ENCODE assay signal across 14 mouse cellular contexts in genomic region chr12:108035412-108036078, GRCm38 (mm10). TPM values are rescaled to one million over a fixed set of nuclear protein-coding genes. Genes with fewer than 3 reads are reported as not detected.
DNase-seq lines count a peak whose midpoint lies in the region; ATAC-seq and TF ChIP-seq lines count a peak whose summit lies in the region.
"Had no signal": no experiment of that assay in that cellular context is flagged by ENCODE, and none has a peak within 500 bp of the region (broad histone marks: within the 10 kb centered on the region; RNA-seq: fewer than 3 reads in every experiment).

No protein-coding gene starts in this region.

- intact Hi-C loops in left cerebral cortex, postnatal 25 days (cut with DNase I): no loop called here

- H3K36me3 ChIP-seq in kidney, postnatal 0 days (ENCODE audit: insufficient read depth, low read length): no peaks in the 10 kb centered on the region
- H3K36me3 ChIP-seq in stomach, embryonic 14.5 days (ENCODE audit: control insufficient read depth, insufficient read depth, low read length): no peaks in the 10 kb centered on the region

- no peak overlapping the region for H3K9ac ChIP-seq in kidney, postnatal 0 days (ENCODE audit: low read depth, low read length)
- H3K9ac ChIP-seq in stomach, embryonic 14.5 days (replicated peaks; ENCODE audit: low read depth, low read length): no peak overlapping the region
- H3K9ac ChIP-seq: liver, embryonic 14.5 days had no signal

- WGBS in kidney, postnatal 0 days: 49% methylated on average over 13 of the region's 13 CpGs
- WGBS in stomach, embryonic 14.5 days: 54% methylated on average over 13 of the region's 13 CpGs

- DNase-seq in lung, postnatal 36 days: peak; percentile 10
- no peak for DNase-seq in lung, postnatal 14 days
- peak; percentile 4 for DNase-seq in kidney, postnatal 0 days (ENCODE audit: low spot score)
- DNase-seq in left cerebral cortex, postnatal 25 days (ENCODE audit: low spot score in 2 of 2): no peak
- no peak for DNase-seq in cerebellum, adult 8-10 months
- DNase-seq: B cell, adult 2 months; heart, postnatal 36 days; midbrain, embryonic 14.5 days; right cerebral cortex, postnatal 25 days; thymus, postnatal 36 days had no signal

- no peak overlapping the region for H3K4me2 ChIP-seq in kidney, postnatal 0 days (ENCODE audit: low read length)
- no peak overlapping the region for H3K4me2 ChIP-seq in stomach, embryonic 14.5 days (replicated peaks; ENCODE audit: low read depth, low read length)
- H3K4me2 ChIP-seq: heart, embryonic 11.5 days had no signal

- H3K4me1 ChIP-seq in kidney, postnatal 0 days (replicated peaks; ENCODE audit: insufficient read depth, low read length): no peaks in the 10 kb centered on the region
- no peaks in the 10 kb centered on the region for H3K4me1 ChIP-seq in stomach, embryonic 14.5 days (ENCODE audit: control insufficient read depth, insufficient read depth, low read length)

- ATAC-seq in kidney, postnatal 0 days (replicated peaks; ENCODE audit: low FRiP score, low read depth): peak; percentile 69
- no peak for ATAC-seq in stomach, embryonic 14.5 days (ENCODE audit: insufficient number of reproducible peaks, insufficient read depth, low FRiP score, low read depth)
- no peak for ATAC-seq in CD4-positive, CD25-positive, alpha-beta regulatory T cell, adult 4 months

- H3K27me3 ChIP-seq in kidney, postnatal 0 days (ENCODE audit: insufficient read depth, low read length): no peaks in the 10 kb centered on the region
- H3K27me3 ChIP-seq in stomach, embryonic 14.5 days (ENCODE audit: control insufficient read depth, insufficient read depth, low read length): no peaks in the 10 kb centered on the region

- H3K27ac ChIP-seq in kidney, postnatal 0 days: peak overlapping the region; percentile 70
- 0 out of 2 replicates have a peak overlapping the region, but pooled peaks have one; percentile 16 for H3K27ac ChIP-seq in stomach, embryonic 14.5 days (ENCODE audit: low read length)
- H3K27ac ChIP-seq: liver, embryonic 14.5 days had no signal

- no peak for TF ChIP-seq CTCF in kidney, postnatal 0 days (IDR thresholded peaks at IDR 0.05; ENCODE audit: low read depth)

- H3K4me3 ChIP-seq in kidney, postnatal 0 days (replicated peaks; ENCODE audit: low read depth, low read length): no peak overlapping the region
- no peak overlapping the region for H3K4me3 ChIP-seq in stomach, embryonic 14.5 days (ENCODE audit: low read depth, low read length)

- H3K9me3 ChIP-seq in kidney, postnatal 0 days (replicated peaks; ENCODE audit: low read length): no peaks in the 10 kb centered on the region
- no peaks in the 10 kb centered on the region for H3K9me3 ChIP-seq in stomach, embryonic 14.5 days (ENCODE audit: control insufficient read depth, low read depth, low read length)

RNA-seq across cellular contexts. Expression of gene Bcl11b, which starts 32.1 kb away (rescaled TPM):
- polyA plus RNA-seq in kidney, postnatal 0 days (2015; fragmentation: Nextera tagmentation; extraction: Ambion mirVana): 2.2 and 2.4 TPM in 2 replicates
- polyA plus RNA-seq in stomach, embryonic 14.5 days (2014; fragmentation: Nextera tagmentation; extraction: Ambion mirVana): 6.0 and 6.8 TPM in 2 replicates
- 10 to 100 TPM; 54.4 to 71.5 TPM for total RNA-seq in left cerebral cortex, postnatal 25 days (2021)
- 10 to 100 TPM; 40.0 to 41.6 TPM for polyA plus RNA-seq in CD4-positive, CD25-positive, alpha-beta regulatory T cell, adult 4 months (2017; shearing (Covaris generic))

Comparison
In these comparisons a context has a peak if more than half of its experiments do, and no peak if none do; other contexts are left out.
1. DNase-seq: peak in lung, postnatal 36 days (single experiment) and kidney, postnatal 0 days (single experiment); none in lung, postnatal 14 days (single experiment), left cerebral cortex, postnatal 25 days (0 of 2) and cerebellum, adult 8-10 months (single experiment).